Mouse (Mus musculus): ENCODE results near the gene Frat2.
A peak's percentile ranks its signal among the peaks of the same experiment; 100 is the strongest.

Frat2 gene

DNA sequence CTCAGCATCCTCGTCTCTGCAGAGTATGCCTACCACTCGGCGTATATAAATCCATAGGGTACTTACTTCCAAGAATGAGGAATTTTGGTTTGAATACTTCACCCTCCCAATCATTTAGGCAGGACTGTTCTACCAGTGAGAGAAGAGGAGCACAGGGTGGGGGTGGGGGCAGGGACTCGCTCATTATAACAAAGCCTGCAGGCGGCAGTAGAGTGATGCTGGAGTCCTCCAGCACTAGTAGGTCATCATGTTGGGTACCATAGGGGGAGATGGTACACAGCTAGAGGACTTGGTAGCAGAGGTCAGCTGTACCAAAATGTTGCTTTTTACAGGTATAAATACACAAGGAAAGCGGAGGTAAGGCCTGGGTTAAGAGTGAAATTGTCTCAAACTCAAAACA, 3.6 kb downstream of the Frat2 start:
- no peak for DNase-seq

DNA sequence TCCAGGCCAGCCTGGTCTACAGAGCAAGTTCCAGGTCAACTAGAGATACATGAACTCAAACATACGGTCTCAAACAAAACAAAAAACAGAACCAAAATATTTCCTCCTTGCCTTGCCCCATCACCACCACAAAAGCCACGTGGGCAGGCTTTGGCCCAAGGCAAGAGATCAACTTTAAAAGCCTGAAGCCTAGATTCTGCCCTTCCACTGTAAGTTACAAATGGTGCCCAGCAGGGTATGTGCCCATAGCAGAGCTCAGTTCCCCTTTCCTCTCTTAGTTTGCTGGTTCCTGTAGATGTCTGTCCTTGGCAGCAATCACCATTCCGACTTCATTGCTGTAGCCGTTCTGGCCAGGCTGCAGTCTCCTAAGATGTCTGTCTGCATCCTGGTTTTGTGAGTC, 5.2 kb downstream of the Frat2 start:
- DNase-seq, result no peak

DNA sequence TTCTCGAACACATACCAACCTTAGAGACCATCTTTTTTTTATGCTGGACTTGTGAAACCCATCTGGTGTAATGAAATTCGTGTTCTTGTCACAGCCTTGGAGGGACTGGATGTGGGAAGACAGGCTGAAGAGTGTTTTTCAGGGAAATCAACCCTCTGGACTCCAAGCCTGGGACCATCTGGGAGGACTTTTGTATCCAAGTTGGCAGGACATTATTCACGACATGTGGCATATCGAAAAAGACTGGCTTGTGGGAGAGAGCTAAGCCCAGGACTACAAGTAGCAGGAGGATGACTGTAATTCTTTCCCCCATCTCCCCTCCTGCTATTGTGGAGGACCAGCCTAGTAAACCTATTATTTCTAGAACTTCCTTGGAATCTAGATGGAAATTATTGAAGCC, 5.7 kb downstream of the Frat2 start:
- DNase-seq, result no peak

DNA sequence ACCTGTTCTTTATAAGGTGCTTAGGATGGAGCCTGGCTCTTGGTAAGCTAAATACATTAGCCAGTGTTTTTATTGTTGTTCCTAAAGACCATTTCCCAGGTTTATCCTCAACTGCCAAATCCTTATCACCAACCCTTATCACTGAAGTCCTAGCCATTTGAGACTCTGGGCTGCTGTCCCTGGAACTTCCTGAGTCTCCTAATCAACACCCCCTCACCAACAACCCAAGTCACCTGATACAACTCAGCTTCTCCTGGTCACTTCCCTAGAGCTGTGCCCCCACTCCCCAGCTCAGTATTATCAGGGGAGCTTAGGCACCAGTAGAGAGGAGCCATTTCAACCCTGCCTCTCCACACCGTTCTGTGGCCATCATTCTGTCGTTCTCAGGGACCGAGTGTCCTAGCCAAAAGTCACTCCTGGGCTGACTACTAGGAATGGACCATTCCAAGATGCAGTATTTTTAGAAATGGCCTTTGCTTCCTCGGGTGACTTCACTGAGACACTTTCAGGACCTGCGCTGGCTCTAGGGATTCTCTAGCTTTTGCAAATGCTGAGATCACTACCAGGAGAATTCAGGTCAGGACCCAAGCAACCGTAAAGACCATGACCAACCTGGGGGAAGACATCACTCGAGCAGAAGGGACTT, 6.7 kb downstream of the Frat2 start:
- no peak for DNase-seq

DNA sequence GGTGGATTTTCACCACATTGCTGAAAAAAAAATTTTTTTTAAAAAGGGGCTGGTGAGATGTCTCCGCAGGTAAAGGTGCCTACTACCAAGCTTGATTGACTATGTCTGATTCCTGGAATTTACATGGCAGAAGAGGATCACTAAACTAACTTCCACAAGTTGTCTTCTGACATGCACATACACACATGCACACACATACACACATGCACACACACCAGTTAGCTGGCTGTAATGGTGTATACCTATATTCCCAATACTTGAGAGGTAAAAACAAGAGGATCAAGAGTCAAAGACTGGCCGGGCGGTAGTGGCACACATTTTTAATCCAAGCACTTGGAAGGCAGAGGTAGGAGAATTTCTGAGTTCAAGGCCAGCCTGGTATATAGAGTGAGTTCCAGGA, 8.2 kb downstream of the Frat2 start:
- DNase-seq, result no peak

DNA sequence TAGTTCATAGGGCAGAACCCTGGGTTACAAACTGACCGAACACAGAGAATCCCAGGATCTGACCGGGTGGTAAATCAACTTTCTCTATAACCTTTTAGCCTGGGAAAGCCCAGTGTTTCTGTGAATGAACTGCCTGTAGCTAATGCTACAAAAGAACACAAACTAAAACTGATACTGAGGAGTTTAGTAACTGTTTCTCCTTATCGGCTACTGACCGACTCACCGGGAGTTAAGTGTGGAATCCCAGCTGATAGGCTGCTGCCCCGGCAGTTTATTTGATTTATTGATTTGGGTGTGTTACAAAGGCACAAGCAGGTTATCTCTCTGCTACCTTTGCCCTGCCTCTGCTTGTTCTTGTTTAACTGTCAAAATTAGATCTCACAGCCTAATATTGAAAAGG, 9.1 kb downstream of the Frat2 start:
- DNase-seq, result no peak

DNA sequence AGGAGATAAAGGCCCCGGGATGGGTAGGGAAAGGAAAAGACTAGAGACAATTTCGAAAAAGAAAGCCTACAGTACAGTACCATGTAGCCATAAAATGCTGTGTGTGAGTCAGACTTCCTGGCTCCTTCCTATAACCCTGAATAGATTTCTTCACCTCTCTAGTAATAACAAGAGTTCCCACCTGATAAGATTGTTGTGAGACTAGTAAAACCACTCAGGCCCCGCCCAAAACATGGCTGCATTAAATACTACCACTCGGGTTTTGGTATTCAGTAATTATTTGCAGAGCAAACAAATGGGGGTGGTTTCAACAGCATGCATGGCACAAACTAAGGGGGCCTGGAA, 10.0 kb downstream of the Frat2 start:
- DNase-seq, result no peak

DNA sequence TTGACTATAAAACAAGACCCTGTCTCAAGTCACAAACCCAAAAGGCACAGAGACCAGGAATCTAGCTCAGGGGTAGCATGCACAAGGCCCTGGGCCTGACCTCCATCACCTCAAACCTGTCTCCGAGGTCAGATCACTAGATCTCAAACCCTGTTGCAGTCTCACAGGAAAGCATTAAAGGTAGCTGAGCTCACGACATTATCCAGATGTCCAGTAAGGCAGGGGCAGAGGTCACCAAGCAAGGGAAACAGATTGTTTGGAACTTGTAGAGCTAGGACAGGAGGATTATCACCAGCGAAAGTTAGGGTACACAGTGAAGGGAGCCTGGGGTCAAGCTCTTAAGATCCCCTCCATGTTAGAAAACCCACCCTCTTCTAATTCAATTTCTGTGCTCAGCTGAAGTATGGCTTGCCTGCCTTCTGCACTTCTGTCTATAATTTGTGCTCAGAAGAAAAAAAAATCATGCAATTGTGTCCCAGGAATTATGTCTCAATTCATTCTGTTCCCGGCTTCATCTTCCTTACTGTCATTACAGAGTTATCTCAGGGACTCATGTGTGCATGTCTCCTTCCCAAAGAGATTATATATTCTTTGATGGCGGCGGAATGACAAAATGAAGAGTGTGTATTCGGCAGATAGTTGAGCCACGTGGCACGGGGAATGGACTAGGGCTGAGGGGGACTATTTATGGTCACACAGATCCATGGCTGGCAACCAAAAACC, 10.6 kb downstream of the Frat2 start:
- DNase-seq, result no peak

DNA sequence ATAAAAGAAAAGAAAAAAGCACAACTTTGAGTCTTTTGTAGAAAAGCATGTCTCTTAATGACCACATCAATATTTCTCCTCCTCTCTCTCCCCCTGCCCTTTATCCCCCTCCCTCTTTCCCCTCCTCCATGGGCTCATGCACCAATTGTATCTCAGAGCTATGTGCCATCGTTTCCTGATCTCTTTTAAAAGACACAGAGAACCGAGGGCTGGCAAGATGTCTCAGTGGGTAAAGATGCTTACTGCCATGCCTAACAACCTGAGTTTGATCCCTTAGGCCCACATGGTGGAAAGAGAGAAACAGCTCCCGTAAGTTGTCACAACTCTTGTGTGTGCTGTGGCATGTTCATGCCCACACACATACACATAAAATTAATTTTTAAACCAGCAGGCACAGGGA, 11.2 kb downstream of the Frat2 start:
- no peak for DNase-seq

DNA sequence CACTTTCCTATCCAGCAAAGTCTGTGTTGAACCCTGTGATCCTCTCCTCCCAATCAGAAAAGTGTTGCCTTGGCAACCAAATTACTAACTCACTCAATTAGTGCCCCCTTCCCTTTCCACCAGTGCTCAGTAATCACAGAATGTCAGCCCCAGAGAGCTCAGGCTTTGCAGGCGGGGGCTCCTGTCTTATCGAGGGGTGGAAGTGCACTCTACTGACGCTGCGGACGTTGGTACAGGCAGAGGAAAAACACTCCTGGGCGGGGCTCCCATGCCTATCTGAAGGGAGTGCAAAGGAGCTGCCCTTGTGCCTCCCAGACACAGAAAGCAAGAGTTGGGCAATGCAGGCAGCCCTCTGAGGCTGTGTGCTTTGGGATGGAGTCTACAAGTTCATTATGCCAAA, 12.1 kb downstream of the Frat2 start:
- DNase-seq, result no peak

DNA sequence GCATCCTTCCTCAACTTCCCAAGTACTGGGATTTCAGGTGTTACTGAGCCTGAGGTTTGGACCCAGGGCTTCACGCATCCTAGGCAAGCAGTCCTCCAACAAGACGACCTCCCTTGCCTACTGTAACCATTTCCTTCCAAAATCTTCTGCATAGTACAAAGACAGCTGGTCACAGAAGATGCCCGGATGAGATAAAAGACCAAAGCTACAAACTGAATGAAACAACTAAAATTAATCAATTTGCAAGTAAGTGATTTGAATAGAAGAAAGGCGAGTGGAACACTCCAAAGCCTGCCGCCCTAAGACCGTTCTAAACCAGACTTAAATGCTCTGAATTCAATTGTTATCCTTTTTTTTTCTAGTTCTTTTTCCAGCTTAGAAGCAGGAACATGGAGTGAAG, 12.5 kb downstream of the Frat2 start:
- no peak for DNase-seq

DNA sequence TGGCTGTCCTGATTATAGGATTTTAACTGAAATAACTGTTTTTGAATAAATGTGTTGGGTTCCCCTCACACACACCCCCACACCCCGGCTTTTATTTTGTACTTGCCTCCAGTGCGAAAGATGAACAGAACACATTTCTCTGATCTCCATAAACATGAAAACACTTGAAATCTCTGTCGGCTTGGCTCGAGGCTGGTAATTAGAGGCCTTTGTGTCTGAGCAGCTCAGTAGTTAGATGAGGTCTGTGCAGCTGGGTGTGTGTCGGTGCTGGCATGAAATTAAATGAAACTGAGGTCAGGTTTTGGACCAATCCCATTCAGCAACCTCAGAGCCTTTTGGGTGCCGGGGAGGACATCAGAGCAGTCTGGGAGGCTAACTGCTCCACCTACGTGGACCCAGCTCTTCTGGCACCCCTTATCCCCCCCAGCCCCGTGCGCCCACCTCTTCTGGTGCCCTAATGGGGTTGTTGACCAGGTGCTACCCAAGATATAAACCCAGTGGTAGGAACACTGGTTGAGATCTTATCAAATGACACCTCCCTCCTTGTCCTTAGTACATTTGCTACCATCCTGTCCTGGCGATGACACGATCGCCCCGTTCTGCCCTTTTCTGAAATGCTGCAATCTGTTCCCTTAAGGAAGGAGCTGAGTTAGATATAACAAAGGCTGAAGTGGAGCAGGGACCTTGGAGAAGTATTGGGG, 15.3 kb downstream of the Frat2 start:
- no peak for DNase-seq

DNA sequence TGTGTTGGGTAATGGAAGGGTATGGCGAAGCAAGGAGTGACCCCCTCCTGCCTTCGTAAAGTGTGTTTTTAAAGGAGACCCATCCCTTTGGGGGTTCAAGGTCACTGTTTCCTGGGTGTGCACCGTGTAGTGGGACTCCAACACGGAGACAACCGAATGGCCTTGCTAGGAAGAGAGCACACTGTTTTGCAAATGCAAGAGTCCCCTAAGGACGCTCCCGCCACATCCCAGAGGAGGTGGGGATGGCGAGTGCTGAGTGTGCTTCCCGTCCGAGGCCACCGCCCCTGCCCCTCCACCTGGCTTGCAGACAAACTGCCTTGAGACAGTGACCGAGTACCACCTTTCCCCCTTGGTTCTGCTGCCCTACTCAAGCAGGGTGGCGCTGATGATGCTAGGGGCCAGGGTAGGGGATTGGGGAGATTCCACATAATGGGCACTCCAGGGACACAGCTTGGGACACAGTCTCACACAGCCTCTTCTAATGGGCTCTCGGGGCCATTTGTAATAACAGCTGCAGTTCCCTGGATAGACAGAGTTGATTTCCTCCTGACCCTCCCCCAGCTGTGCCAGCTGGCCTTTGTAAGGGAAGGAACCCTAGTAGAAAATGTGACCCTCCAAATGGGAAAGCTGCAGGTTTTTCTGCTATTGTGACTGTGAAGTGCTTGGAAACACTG, 16.1 kb downstream of the Frat2 start:
- no peak for DNase-seq

DNA sequence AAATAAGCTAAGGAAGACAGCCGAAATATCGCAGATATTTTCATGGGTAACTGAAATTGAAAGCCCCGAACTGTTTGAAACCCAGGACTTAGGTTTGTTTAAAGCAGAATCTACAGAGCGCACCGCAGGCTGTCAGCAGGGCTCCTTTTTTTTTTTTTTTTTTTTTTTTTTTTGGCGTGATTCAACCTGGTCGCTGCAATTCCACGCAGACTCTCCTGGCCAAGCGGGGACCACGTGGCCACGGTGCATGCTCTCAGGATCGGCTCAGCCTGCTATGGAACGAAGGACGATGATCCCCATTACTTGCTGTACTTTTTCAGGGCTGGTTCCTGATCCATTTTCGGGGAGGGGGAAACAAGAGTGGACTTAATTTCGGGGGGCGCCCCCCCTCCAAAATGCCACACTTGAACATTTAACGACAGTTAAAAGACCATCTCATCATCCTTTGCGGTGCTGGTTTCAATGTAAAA, 16.8 kb downstream of the Frat2 start:
- peak; percentile 34 to 66 for DNase-seq

DNA sequence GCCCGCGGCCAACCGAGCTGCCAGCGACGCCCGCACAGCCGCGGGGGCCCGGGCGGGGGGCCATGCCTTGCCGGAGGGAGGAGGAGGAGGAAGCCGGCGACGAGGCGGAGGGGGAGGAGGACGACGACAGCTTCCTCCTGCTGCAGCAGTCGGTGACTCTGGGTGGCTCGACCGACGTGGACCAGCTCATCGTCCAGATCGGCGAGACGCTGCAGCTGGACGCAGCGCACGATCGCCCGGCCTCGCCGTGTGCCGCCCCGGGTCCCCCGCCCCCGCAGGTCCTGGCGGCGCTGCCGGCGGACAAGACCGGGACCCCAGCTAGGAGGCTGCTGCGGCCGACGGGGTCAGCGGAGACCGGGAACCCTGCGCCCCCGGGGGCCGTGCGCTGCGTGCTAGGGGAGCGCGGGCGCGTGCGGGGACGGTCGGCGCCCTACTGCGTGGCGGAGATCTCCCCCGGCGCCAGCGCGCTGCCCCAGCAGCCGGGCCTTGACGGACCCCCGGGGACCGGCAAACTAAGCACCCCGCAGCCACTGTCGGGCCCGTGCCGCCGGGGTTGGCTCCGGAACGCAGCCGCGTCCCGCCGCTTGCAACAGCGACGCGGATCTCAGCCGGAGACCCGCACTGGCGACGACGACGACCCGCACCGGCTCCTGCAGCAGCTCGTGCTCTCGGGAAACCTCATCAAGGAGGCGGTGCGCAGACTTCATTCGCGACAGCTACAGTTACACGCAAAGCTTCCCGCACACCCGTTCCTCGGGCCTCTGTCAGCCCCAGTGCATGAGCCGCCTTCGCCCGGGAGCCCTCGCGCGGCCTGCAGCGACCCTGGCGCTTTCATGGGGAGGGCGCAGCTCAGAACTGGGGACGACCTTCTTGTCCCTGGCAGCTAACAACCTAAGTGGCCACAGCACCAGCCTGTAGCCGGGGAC, 17.6 kb downstream of the Frat2 start:
- peak; percentile 63 to 80 for DNase-seq

DNA sequence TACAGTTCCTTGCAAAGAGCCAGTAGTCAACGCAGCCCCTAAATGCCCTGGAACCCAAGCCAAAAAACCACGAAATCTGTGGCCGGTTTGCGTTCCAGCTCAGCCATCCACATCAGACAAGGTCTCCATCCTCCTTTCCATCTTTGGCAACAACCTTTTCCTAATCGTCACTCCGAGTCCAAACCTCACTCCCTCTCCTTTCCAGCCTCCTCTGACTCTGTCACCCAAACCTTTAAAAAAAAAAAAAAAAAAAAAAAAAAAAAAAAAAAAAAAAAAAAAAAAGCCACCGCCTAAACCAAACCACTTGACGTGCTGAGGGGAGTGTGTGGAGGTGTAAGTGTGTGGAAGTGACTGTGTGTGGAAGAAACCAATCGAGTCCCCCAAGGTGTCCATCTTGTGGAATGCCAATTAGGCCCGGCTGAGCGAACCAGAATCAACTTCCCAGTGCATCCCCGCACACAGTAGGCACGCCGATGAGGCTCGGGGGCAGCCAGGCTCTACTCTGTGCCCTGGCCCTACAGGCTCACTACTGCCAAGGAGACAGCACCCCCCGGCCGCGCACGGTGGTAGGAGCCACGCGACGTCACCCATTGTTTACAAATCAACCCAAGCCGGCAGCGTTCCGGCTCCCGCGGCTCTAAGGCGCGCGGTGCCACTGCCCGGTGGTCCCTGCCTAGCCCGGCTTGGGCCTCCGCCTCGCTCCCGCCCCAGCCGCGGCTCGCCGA, 18.4 kb downstream of the Frat2 start, which contains the start of gene Frat1:
Gene Frat1 (plus strand): TSS at position 590 of the 725 bp plus-strand sequence.
- peak; percentile 85 to 90 for DNase-seq

DNA sequence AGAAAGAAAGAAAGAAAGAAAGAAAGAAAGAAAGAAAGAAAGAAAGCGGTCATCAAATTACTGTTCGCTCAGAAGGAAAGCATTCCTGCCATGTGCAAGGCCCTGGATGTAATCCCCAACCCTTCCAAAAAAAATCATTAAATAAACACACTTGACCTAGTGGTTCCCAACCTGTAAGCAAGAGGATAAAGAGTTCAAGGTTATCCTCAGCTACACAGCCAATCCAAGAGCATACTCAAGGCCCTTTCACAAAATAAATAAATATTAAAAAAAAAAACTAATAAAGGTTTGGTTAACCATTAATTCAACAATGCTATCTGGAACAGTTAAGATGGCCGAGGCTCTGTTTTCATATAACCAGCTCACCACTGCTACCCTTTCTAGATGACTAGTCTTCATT, 19.0 kb downstream of the Frat2 start:
- no peak for DNase-seq

DNA sequence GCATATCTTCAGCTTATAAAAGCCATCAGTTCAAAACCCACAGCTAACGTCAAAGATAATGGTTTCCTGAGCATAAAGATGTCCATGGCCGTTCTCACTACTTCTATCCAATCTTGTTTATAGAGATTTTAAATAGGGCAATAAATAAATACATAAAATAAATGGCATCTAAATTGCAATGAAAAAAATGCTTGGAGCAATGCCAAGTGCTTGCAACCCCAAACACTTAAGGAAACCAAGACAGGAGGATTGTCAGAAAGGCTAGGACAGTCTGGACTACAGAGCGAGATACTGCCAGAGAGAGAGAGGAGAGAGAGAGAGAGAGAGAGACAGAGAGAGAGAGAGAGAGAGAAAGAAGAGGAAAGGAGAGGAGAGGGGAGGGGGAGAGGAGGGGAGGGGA, 21.4 kb downstream of the Frat2 start:
- DNase-seq, result no peak

DNA sequence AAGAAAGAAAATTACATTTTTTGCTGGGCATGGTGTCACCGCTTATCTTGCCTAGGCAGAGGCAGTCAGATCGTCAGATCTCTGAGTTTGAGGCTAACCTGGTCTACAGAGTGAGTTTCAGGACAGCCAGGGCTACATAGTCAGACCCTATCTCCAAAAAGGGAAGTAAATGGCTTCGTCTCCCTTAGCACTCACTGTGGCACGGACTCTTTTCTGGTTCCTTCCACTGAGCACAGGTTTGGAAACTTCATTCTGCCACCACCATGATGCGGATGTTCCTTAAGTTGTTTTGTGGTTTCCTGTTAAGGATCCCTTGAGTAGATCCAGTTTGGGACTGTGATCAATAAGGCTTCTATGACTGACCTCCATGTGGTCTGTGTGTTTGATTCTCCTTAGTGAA, 23.0 kb downstream of the Frat2 start:
- no peak for DNase-seq

DNA sequence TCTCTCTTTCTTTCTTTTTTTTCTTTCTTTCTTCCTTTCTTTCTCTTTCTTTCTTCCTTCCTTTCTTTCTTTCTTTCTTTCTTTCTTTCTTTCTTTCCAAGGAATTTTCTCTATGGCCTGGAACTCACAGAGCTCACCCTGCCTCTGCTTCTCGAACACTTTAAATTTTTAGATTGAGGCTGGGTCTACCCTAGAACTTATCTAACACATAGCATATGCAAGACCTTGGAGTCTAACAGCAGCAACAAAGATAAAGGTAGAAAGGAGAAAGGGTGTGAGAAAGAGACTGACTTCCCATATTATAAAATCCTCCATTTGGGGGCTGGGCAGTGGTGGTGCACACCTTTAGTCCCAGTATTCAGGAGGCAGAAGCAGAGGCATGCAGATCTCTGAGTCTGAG, 25.3 kb downstream of the Frat2 start:
- no peak for DNase-seq

DNA sequence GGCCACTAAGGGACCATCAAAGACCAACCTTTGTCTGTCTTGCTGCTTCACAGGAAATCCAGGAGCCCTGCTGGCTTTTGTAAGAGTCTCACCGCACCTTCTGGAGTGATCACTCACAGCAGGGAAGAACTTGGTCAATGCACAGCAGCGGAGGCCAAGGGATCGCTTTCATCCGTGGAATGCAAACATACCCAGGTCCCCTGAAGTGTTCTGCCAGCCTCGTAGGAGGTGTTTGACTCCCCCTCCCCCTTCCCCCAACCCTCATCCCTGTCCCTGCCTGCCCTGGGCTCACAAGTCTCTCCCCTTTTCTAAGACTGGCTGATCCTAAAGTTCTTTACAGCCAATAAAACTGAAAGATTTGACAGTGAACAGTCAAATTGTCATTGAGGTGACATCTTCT, 26.5 kb downstream of the Frat2 start:
- DNase-seq, result no peak

DNA sequence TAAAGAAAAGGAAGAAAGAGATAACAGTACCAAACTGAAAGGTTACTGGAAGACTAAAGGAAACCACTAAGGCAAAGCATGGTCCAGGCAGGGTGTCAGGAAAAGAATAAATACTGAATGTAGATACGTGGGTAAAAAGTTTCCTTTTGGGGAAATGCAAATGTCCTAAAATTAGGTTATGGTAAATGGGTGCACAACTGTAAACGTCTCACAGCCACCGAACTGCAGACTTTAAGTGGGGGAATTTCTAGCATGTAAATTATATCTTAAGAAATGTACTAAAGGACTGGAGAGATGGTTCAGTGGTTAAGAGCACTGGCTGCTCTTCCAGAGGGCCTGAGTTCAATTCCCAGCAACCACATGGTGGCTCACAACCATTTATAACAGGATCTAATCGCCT, 29.2 kb downstream of the Frat2 start:
- no peak for DNase-seq
